Mouse (Mus musculus): ENCODE measurements around the gene Slc30a1. TPM values are rescaled to one million over a fixed set of nuclear protein-coding genes. Genes with fewer than 3 reads are reported as not detected.

The Slc30a1 gene
- polyA plus RNA-seq, 1 experiment from 2014 or later, result 5.5 TPM

GRCm38 (mm10) chr1:191928345-191928744 lies 21.8 kb downstream of the Slc30a1 start:
- no peak overlapping the region for H3K9ac ChIP-seq (ENCODE audit: low read length)
- 57% methylated on average over 7 of the region's 7 CpGs for WGBS
- no peaks in the 10 kb centered on the region for H3K4me1 ChIP-seq (replicated peaks; ENCODE audit: control insufficient read depth, insufficient read depth)
- 0 out of 2 replicates have a peak, but pooled peaks have one; percentile 22 for ATAC-seq (ENCODE audit: low FRiP score, low TSS enrichment)
- no peaks in the 10 kb centered on the region for H3K27me3 ChIP-seq (ENCODE audit: control insufficient read depth, insufficient read depth, low read length)
- DNase-seq (ENCODE audit: low spot score), result no peak
- H3K4me2 ChIP-seq (replicated peaks; ENCODE audit: low read depth), result no peak overlapping the region
- H3K36me3 ChIP-seq (ENCODE audit: control insufficient read depth, insufficient read depth, low read length), result no peaks in the 10 kb centered on the region
- no peak overlapping the region for H3K4me3 ChIP-seq (ENCODE audit: low read depth, low read length)
- H3K27ac ChIP-seq (replicated peaks), result peak overlapping the region; percentile 56; the same call in 1 of the 2 replicates
- no peak for TF ChIP-seq EP300 (optimal IDR thresholded peaks at IDR 0.05)
- no peak for TF ChIP-seq CTCF (IDR thresholded peaks at IDR 0.05; ENCODE audit: low read depth)
- H3K9me3 ChIP-seq (ENCODE audit: control insufficient read depth, low read length), result no peaks in the 10 kb centered on the region

GRCm38 (mm10) chr1:191929065-191929464 lies 22.5 kb downstream of the Slc30a1 start:
- TF ChIP-seq EP300 (optimal IDR thresholded peaks at IDR 0.05), result no peak
- Histone ChIP-seq H3K9ac (ENCODE audit: low read length) (no peak overlapping the region), H3K27ac (replicated peaks) (no peak overlapping the region), H3K9me3 (ENCODE audit: control insufficient read depth, low read length) (no peaks in the 10 kb centered on the region), H3K4me1 (replicated peaks; ENCODE audit: control insufficient read depth, insufficient read depth) (no peaks in the 10 kb centered on the region), H3K36me3 (ENCODE audit: control insufficient read depth, insufficient read depth, low read length) (no peaks in the 10 kb centered on the region), H3K4me3 (ENCODE audit: low read depth, low read length) (no peak overlapping the region), H3K27me3 (ENCODE audit: control insufficient read depth, insufficient read depth, low read length) (no peaks in the 10 kb centered on the region), H3K4me2 (replicated peaks; ENCODE audit: low read depth) (no peak overlapping the region)
- 71% methylated on average over 8 of the region's 8 CpGs for WGBS
- DNase-seq (ENCODE audit: low spot score), result no peak
- no peak for ATAC-seq (ENCODE audit: low FRiP score, low TSS enrichment)

GRCm38 (mm10) chr1:191929897-191930524 lies 23.4 kb downstream of the Slc30a1 start:
- no peak overlapping the region for H3K4me3 ChIP-seq (ENCODE audit: low read depth, low read length)
- H3K4me1 ChIP-seq (replicated peaks; ENCODE audit: control insufficient read depth, insufficient read depth), result no peaks in the 10 kb centered on the region
- no peaks in the 10 kb centered on the region for H3K9me3 ChIP-seq (ENCODE audit: control insufficient read depth, low read length)
- 63% methylated on average over 12 of the region's 12 CpGs for WGBS
- ATAC-seq (ENCODE audit: low FRiP score, low TSS enrichment), result no peak
- no peaks in the 10 kb centered on the region for H3K36me3 ChIP-seq (ENCODE audit: control insufficient read depth, insufficient read depth, low read length)
- no peak overlapping the region for H3K4me2 ChIP-seq (replicated peaks; ENCODE audit: low read depth)
- no peaks in the 10 kb centered on the region for H3K27me3 ChIP-seq (ENCODE audit: control insufficient read depth, insufficient read depth, low read length)
- no peak for DNase-seq (ENCODE audit: low spot score)
- TF ChIP-seq CTCF (IDR thresholded peaks at IDR 0.05; ENCODE audit: low read depth) (no peak), EP300 (optimal IDR thresholded peaks at IDR 0.05) (no peak)
- H3K9ac ChIP-seq (ENCODE audit: low read length), result no peak overlapping the region
- H3K27ac ChIP-seq (replicated peaks), result no peak overlapping the region

- Histone ChIP-seq H3K9ac (ENCODE audit: low read length) (no peak overlapping the region), H3K36me3 (ENCODE audit: control insufficient read depth, insufficient read depth, low read length) (no peaks in the 10 kb centered on the region), H3K27me3 (ENCODE audit: control insufficient read depth, insufficient read depth, low read length) (no peaks in the 10 kb centered on the region), H3K27ac (replicated peaks) (no peak overlapping the region), H3K4me3 (ENCODE audit: low read depth, low read length) (no peak overlapping the region), H3K4me2 (replicated peaks; ENCODE audit: low read depth) (no peak overlapping the region), H3K4me1 (replicated peaks; ENCODE audit: control insufficient read depth, insufficient read depth) (no peaks in the 10 kb centered on the region), H3K9me3 (ENCODE audit: control insufficient read depth, low read length) (no peaks in the 10 kb centered on the region)
- DNase-seq (ENCODE audit: low spot score) (no peak), ATAC-seq (ENCODE audit: low FRiP score, low TSS enrichment) (no peak)
- TF ChIP-seq EP300 (optimal IDR thresholded peaks at IDR 0.05), result no peak
- TF ChIP-seq CTCF (IDR thresholded peaks at IDR 0.05; ENCODE audit: low read depth), result no peak
- 77% methylated on average over 3 of the region's 3 CpGs for WGBS
Measured at GRCm38 (mm10) chr1:191930525-191931105, 24.0 kb downstream of the Slc30a1 start.

- no peak overlapping the region for H3K9ac ChIP-seq (ENCODE audit: low read length)
- no peak overlapping the region for H3K4me2 ChIP-seq (replicated peaks; ENCODE audit: low read depth)
- WGBS, result 56% methylated on average over 8 of the region's 8 CpGs
- TF ChIP-seq EP300 (optimal IDR thresholded peaks at IDR 0.05) (no peak), CTCF (IDR thresholded peaks at IDR 0.05; ENCODE audit: low read depth) (no peak)
- no peaks in the 10 kb centered on the region for H3K4me1 ChIP-seq (replicated peaks; ENCODE audit: control insufficient read depth, insufficient read depth)
- ATAC-seq (ENCODE audit: low FRiP score, low TSS enrichment) (no peak), DNase-seq (ENCODE audit: low spot score) (no peak)
- H3K27me3 ChIP-seq (ENCODE audit: control insufficient read depth, insufficient read depth, low read length), result no peaks in the 10 kb centered on the region
- H3K9me3 ChIP-seq (ENCODE audit: control insufficient read depth, low read length), result no peaks in the 10 kb centered on the region
- no peak overlapping the region for H3K27ac ChIP-seq (replicated peaks)
- H3K36me3 ChIP-seq (ENCODE audit: control insufficient read depth, insufficient read depth, low read length), result no peaks in the 10 kb centered on the region
- H3K4me3 ChIP-seq (ENCODE audit: low read depth, low read length), result no peak overlapping the region
Measured at GRCm38 (mm10) chr1:191932286-191932985, 25.9 kb downstream of the Slc30a1 start.
